8 mouse cellular contexts compared by ENCODE assay signal in the genomic region with DNA sequence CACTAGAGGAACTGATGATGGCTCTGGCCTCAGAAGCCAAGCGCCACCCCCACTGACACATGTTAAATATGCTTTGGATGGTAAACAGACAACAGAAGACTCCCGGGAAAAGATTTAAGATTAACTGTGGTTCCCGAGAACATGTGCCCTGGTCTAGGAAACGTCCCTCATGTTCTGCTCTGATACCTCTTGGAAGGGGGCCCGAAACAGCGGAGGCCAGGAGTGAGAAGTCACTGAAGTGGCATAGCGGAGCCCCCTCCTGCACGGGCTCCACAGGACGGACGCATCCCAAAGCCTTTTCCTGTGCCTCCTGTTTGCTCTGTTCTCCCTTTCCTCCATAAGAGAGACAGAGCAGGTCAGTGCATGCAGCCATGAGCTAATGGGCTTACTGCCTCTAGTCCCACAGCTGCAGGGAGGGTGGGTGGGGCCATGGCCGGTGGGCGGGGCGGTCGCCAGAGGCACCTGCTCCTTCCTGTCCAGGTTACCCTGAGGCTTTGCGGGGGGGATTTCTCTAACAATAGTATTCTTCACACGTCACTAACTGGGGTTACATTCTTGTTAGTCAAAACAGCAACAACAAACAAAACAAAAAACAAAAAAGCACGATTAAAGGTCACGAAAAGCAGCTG.
A peak's percentile ranks its signal among the peaks of the same experiment; 100 is the strongest.
DNase-seq lines count a peak whose midpoint lies in the region; ATAC-seq and TF ChIP-seq lines count a peak whose summit lies in the region.

No protein-coding gene starts in this region.

- TF ChIP-seq EP300 in lung, postnatal 0 days (IDR thresholded peaks at IDR 0.05): no peak
- TF ChIP-seq EP300 in liver, postnatal 0 days (IDR thresholded peaks at IDR 0.05; ENCODE audit: low read depth): no peak

- peak; percentile 48 for ATAC-seq in lung, postnatal 0 days
- no peak for ATAC-seq in hindbrain, embryonic 14.5 days (ENCODE audit: low FRiP score)
- peak; percentile 73 for ATAC-seq in liver, postnatal 0 days

- TF ChIP-seq CTCF in lung, postnatal 0 days (IDR thresholded peaks at IDR 0.05): no peak
- TF ChIP-seq CTCF in liver, postnatal 0 days (IDR thresholded peaks at IDR 0.05; ENCODE audit: low read depth): no peak

- WGBS in lung, postnatal 0 days: 58% methylated on average over 18 of the region's 18 CpGs
- 43% methylated on average over 18 of the region's 18 CpGs for WGBS in hindbrain, embryonic 14.5 days
- 56% methylated on average over 18 of the region's 18 CpGs for WGBS in liver, postnatal 0 days (ENCODE audit: insufficient replicate concordance)

- H3K27me3 ChIP-seq in lung, postnatal 0 days (replicated peaks; ENCODE audit: insufficient read depth, low read length): no peaks in the 10 kb centered on the region
- no peaks in the 10 kb centered on the region for H3K27me3 ChIP-seq in hindbrain, embryonic 14.5 days (ENCODE audit: control insufficient read depth, insufficient read depth, low read length)
- no peaks in the 10 kb centered on the region for H3K27me3 ChIP-seq in liver, postnatal 0 days (ENCODE audit: insufficient read depth, low read length)

- H3K4me2 ChIP-seq in lung, postnatal 0 days (replicated peaks; ENCODE audit: low read depth, low read length): peak overlapping the region; percentile 48
- 0 out of 2 replicates have a peak overlapping the region, but pooled peaks have one; percentile 15 for H3K4me2 ChIP-seq in hindbrain, embryonic 14.5 days (replicated peaks)
- H3K4me2 ChIP-seq in liver, postnatal 0 days (ENCODE audit: low read depth, low read length): peak overlapping the region; percentile 58

- H3K9me3 ChIP-seq in lung, postnatal 0 days (ENCODE audit: low read length): no peaks in the 10 kb centered on the region
- no peaks in the 10 kb centered on the region for H3K9me3 ChIP-seq in hindbrain, embryonic 14.5 days (ENCODE audit: control insufficient read depth, low read length)
- H3K9me3 ChIP-seq in liver, postnatal 0 days (ENCODE audit: low read length): no peaks in the 10 kb centered on the region

- H3K9ac ChIP-seq in lung, postnatal 0 days (replicated peaks; ENCODE audit: low read depth): no peak overlapping the region
- H3K9ac ChIP-seq in hindbrain, embryonic 14.5 days: no peak overlapping the region
- no peak overlapping the region for H3K9ac ChIP-seq in liver, postnatal 0 days (replicated peaks)

- no peaks in the 10 kb centered on the region for H3K36me3 ChIP-seq in lung, postnatal 0 days (ENCODE audit: insufficient read depth, low read length)
- no peaks in the 10 kb centered on the region for H3K36me3 ChIP-seq in hindbrain, embryonic 14.5 days (replicated peaks; ENCODE audit: control insufficient read depth, insufficient read depth)
- H3K36me3 ChIP-seq in liver, postnatal 0 days (replicated peaks; ENCODE audit: insufficient read depth, low read length): no peaks in the 10 kb centered on the region

- H3K27ac ChIP-seq in lung, postnatal 0 days (ENCODE audit: low read length): no peak overlapping the region
- no peak overlapping the region for H3K27ac ChIP-seq in hindbrain, embryonic 14.5 days
- H3K27ac ChIP-seq in liver, postnatal 0 days (ENCODE audit: low read depth): no peak overlapping the region

- DNase-seq in lung, postnatal 0 days (ENCODE audit: low spot score): no peak
- DNase-seq in lung, postnatal 25 days (ENCODE audit: low spot score): no peak
- no peak for DNase-seq in hindbrain, embryonic 14.5 days (ENCODE audit: low spot score)
- DNase-seq in liver, postnatal 0 days: peak; percentile 45
- DNase-seq in thymus, postnatal 14 days: peak; percentile 29
- DNase-seq in B cell, adult 2 months: no peak
- no peak for DNase-seq in embryo, embryonic 9.5 days (ENCODE audit: extremely low spot score)
- no peak for DNase-seq in testis, postnatal 14 days (ENCODE audit: low spot score)

- H3K4me3 ChIP-seq in lung, postnatal 0 days (ENCODE audit: low read depth, low read length): no peak overlapping the region
- no peak overlapping the region for H3K4me3 ChIP-seq in hindbrain, embryonic 14.5 days (replicated peaks; ENCODE audit: low read length)
- H3K4me3 ChIP-seq in liver, postnatal 0 days (ENCODE audit: low read depth, low read length): peak overlapping the region; percentile 15; the same call in 1 of the 2 replicates

- no peaks in the 10 kb centered on the region for H3K4me1 ChIP-seq in lung, postnatal 0 days (ENCODE audit: insufficient read depth, low read depth, low read length)
- H3K4me1 ChIP-seq in hindbrain, embryonic 14.5 days (replicated peaks; ENCODE audit: control insufficient read depth, insufficient read depth, low read length): 0 out of 2 replicates have a peak, but pooled peaks cover 7% of the 10 kb centered on the region
- no peaks in the 10 kb centered on the region for H3K4me1 ChIP-seq in liver, postnatal 0 days (ENCODE audit: insufficient read depth)

Comparison
In these comparisons a context has a peak if more than half of its experiments do, and no peak if none do; other contexts are left out.
1. DNase-seq: peak in liver, postnatal 0 days (single experiment) and thymus, postnatal 14 days (single experiment); none in lung, postnatal 0 days (single experiment), lung, postnatal 25 days (single experiment), hindbrain, embryonic 14.5 days (single experiment), B cell, adult 2 months (0 of 2), embryo, embryonic 9.5 days (single experiment) and testis, postnatal 14 days (single experiment).
2. Peak in every context shown above with its lines, with median percentiles within 50 percentile points of each other: H3K4me2 ChIP-seq.